Mouse (Mus musculus) midbrain, embryonic 11.5 days (tissue): ENCODE measurements around the gene Tubb1. TPM values are rescaled to one million over a fixed set of nuclear protein-coding genes. Genes with fewer than 3 reads are reported as not detected.

ENCODE experiments used
- ATAC-seq: fragments of 200-750 bp; cut with Nextera tagmentation; 2 replicates; pipeline ENCODE4 v1.8.0; 2017; ENCODE audit warnings: moderate TSS enrichment, moderate library complexity; ENCODE audit not compliant: low FRiP score
- DNase-seq: peaks from one replicate; pipeline ENCODE4 v3.0.0; 2015; ENCODE audit warnings: low spot score; ENCODE audit errors: missing footprints
- H3K27ac ChIP-seq: fragments of 300-500 bp; sonication (generic); 2 replicates; pipeline ENCODE4 v1.5.1; 2014; ENCODE audit warnings: low read depth, low read length
- H3K27me3 ChIP-seq: fragments of 300-500 bp; sonication (generic); 2 replicates; pipeline ENCODE4 v1.6.1; 2014; ENCODE audit warnings: mild to moderate bottlenecking, low read length, moderate library complexity, mixed read lengths; ENCODE audit not compliant: control insufficient read depth, insufficient read depth
- H3K36me3 ChIP-seq: fragments of 300-500 bp; sonication (generic); 2 replicates; pipeline ENCODE4 v1.6.1; 2014; ENCODE audit warnings: mild to moderate bottlenecking, low read length, moderate library complexity, mixed read lengths; ENCODE audit not compliant: control insufficient read depth, insufficient read depth
- H3K4me1 ChIP-seq: fragments of 300-500 bp; sonication (generic); 2 replicates; pipeline ENCODE4 v1.6.1; 2014; ENCODE audit warnings: low read length; ENCODE audit not compliant: control insufficient read depth, insufficient read depth
- H3K4me2 ChIP-seq: fragments of 300-500 bp; sonication (generic); 2 replicates; pipeline ENCODE4 v1.6.1; 2014; ENCODE audit warnings: mild to moderate bottlenecking, moderate library complexity
- H3K4me3 ChIP-seq: fragments of 300-500 bp; sonication (generic); 2 replicates; pipeline ENCODE4 v1.5.1; 2014; ENCODE audit warnings: low read depth, low read length
- H3K9ac ChIP-seq: fragments of 300-500 bp; sonication (generic); 2 replicates; pipeline ENCODE4 v1.6.1; 2014; ENCODE audit warnings: low read length
- H3K9me3 ChIP-seq: fragments of 300-500 bp; sonication (generic); 2 replicates; pipeline ENCODE4 v1.6.1; 2016; ENCODE audit warnings: low read length; ENCODE audit not compliant: control insufficient read depth
- WGBS: fragments of 180-500 bp; shearing (Covaris S2); extraction: QIAGEN DNeasy Blood & Tissue Kit; methylation state at CpG from one replicate; pipeline ENCODE4 v1.1.7; 2014; 5-methylcytosine and 5-hydroxymethylcytosine counted together
- polyA plus RNA-seq: library from polyadenylated mRNA; unstranded; fragments of >200 nt; fragmentation: Nextera tagmentation; extraction: Ambion mirVana; gene quantifications from 2 replicates; pipeline ENCODE4 v1.2.1, GENCODE M21; 2014

The Tubb1 gene
- polyA plus RNA-seq, 1 experiment from 2014 or later: 5.3 TPM

- no peak overlapping the region for H3K4me2 ChIP-seq
- no peak overlapping the region for H3K9ac ChIP-seq
- DNase-seq (no peak), ATAC-seq (no peak)
- H3K4me3 ChIP-seq: no peak overlapping the region
- H3K9me3 ChIP-seq: no peaks in the 10 kb centered on the region
- no peaks in the 10 kb centered on the region for H3K36me3 ChIP-seq
- H3K4me1 ChIP-seq: no peaks in the 10 kb centered on the region
- WGBS: 76% methylated on average over 5 of the region's 5 CpGs
- H3K27me3 ChIP-seq: no peaks in the 10 kb centered on the region
- H3K27ac ChIP-seq: no peak overlapping the region
Measured at GRCm38 (mm10) chr2:174502321-174502720, 51.8 kb downstream of the Tubb1 start.

DNA sequence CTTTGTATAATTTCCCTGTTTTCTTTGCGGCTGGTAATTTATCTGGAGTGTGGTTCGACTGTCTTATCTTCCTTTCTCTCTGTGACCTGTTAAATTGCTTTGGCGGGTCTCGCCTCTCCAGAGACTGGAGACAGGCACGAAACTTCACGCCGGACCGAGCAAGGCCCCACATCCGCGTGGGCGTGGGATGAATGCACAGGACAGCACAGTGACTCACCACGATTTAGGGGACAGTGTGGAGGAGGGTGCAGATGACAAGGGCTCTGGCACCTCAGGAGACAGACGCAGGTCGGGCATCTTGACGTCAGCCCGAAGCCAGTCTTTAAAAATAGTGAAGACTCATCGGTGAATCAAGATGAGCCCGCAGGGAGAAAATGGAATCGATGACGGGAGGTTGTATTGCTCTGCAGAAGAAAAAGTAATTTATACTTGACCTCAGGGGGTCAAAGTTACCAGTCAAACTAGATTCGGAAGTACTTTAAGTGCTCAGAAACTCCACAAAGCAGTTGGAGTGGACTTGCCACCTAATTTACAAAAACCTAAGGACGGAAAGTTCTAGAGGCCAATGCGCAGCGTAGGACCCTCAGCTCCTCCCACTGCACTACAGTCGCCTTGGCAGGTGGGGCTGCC lies 52.5 kb downstream of the Tubb1 start:
- ATAC-seq: no peak
- no peak for DNase-seq
- 89% methylated on average over 25 of the region's 25 CpGs for WGBS

More for the DNA sequence above, 52.5 kb downstream of the Tubb1 start:
- Histone ChIP-seq H3K36me3 (no peaks in the 10 kb centered on the region), H3K27me3 (no peaks in the 10 kb centered on the region), H3K4me2 (no peak overlapping the region), H3K9me3 (no peaks in the 10 kb centered on the region), H3K27ac (no peak overlapping the region), H3K4me1 (no peaks in the 10 kb centered on the region), H3K9ac (no peak overlapping the region), H3K4me3 (no peak overlapping the region)

Other genes starting within 250 kb of the Tubb1 start
- 1,087 and 1,162 TPM in 2 replicates for gene Gnas, start 166.4 kb upstream of the Tubb1 start, polyA plus RNA-seq
- 9.5 and 15.7 TPM in 2 replicates for gene Gm20721, start 104.0 kb upstream of the Tubb1 start, polyA plus RNA-seq
- 163 and 164 TPM in 2 replicates for gene Nelfcd, start 34.9 kb upstream of the Tubb1 start, polyA plus RNA-seq
- 93.7 and 102 TPM in 2 replicates for gene Ctsz, start 11.7 kb upstream of the Tubb1 start, polyA plus RNA-seq
- gene Atp5e, start 13.4 kb downstream of the Tubb1 start, polyA plus RNA-seq: 694 and 705 TPM in 2 replicates
- gene Prelid3b, start 22.4 kb downstream of the Tubb1 start, polyA plus RNA-seq: 129 and 130 TPM in 2 replicates
- 0.01 TPM in 1 of 2 replicates, not detected in the other for gene Zfp831, start 192.8 kb downstream of the Tubb1 start, polyA plus RNA-seq